Mouse (Mus musculus): Measurements from ENCODE around the gene Ttc13.

Gene Ttc13

DNA sequence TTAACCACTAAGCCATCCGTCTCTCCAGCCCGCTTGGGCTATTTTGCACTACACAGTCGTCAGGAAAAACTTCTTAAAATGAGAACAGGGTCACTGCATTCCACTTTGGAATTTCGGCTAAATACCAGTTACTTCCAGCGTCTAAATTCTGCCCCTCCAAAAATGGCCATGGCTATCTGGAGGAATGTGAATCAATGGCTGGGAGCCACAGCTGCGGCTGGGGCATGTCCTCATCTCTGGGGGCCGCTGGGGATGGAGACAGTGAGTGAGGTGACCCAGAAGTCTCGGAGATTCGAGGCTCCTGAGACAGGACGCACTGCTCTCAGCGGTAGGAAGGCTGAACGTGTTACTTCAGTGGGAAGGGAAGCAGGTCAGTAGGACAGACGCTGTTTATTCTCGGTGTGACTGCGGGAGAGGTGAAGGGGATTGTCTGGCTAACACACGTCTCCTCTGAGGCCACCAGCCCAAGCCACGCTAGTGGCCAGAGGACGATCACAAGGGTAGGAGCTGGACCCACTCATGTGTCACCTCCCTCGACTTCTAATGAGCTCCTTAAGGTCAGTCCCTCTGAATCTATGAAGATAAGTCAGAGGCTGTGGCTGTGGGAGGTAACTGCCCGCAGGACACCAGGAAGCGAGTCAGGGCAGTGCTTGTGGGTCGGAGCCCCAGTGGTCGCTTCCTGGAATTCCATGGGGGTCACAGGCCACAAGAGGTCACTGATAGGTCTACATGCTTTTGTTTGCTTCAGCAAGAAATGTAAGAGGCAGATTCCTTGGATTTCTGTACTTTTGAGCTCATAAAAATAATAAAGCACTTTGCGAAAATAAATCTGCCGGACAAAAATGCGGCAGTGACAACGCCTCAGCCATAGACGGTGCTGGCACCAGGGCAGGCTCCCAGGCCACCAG lies 68.0 kb downstream of the Ttc13 start:
- DNase-seq, result no peak

DNA sequence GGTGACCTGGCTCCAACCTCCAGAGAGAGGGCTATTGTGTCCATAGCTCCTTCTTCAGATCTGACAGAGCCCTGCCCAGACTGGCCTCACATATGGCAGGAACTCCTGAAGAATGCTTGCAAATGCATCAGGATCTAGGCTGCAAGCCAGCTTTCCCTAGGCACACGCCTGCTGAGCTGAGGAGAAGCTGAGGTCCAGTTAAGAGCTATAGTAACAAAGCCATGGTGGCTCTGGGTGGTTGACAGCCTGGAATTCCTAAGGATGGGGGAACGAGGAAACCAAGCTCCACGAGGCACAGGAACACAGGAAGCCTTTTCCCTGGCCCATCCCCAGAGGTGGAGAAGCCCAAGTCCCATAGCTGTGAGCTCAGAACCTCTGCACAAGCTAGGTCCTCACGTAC lies 69.2 kb downstream of the Ttc13 start:
- DNase-seq, result no peak

DNA sequence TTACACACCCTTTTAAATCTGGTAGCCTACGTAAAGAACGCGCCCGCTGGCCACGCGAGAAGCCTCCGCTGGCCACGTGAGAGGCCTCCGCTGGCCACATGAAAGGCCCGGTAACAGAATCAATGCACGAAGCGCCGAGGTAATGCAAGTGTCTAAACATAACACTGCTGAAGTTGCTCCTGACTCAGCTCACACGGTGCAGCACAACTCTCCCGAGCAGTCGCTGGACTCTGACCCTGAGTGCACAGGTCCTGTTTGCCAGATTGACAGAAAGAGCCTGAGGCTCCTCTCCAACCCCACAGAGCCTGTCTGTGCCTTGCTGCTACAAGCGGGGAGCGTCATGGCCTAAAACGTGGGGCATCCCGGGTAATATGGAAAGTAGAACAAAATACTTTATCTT lies 70.0 kb downstream of the Ttc13 start:
- DNase-seq, result no peak

DNA sequence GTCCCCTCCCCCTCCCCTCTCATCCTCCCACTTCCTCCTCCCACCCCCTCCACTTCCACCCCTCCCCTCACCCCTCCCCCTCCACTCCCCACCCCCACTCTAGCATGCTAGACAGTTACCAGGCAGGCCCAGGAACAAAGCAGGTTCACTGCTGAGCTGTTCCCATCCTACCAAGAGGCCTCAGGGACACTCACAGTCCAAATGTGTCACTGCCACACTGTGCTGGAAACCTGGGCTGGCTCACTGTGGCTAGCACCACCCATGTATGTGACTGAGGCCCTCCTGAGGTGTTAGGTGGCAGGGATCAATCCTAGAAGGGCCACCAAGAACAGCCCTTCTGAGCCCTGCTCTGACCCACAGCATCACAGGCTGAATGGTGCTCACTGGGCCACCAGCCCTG lies 73.5 kb downstream of the Ttc13 start:
- no peak for DNase-seq

DNA sequence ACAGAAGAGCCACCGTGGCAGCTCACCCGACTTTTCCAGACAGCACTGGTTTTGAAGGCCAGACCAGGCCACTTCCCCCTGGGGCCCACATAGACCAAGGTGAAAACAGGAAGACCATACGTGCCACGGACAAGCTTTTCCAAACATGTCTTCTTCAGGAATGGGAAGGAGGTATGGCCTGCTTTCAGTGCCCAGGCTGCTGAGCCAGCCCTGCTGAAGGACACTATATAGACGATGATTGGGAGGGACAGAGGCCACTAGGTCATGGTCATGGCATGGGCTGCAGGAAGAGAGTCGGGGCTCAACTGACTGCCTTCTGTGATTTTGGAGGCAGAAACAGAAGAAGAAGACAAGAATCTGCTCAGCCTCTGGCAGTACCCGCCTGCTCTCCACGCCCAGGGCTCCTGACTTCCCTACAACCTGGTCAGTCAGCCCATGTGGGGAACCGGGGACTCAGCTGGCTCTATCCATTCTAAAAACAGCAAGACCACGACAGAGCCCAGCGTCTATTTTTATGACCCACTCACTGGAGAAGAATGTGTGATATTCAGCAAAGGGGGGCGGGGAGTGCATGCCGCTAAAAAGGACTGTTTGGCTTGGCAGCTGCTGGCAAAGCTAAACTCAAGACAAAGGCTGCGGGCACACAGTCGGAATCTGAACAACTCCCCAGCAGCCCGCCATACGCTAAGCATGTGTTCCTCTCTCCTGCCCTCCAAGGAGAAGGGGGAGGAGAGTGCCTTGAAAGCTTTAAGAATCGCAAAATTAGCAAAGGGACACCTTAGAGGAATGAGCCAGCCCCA lies 78.0 kb downstream of the Ttc13 start:
- no peak for DNase-seq

DNA sequence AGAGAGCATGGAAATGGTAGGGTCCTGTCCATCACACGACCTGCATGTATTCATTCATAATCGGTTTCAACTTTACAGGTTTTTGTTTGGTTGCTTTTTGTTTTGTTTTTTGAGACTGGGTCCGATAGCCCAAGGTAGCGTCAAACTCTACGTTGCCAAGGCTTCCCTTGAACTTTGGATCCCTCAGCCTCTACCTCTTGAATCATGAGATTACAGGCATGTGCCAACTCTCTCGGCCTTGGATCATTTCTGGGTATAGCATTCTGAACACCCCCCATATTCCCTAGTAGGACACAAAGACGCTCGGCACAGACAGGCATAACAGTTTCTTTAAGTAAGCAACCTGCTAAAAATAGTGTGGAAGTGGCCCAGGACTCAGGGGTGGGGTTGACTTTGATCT lies 80.2 kb downstream of the Ttc13 start:
- DNase-seq, result no peak

DNA sequence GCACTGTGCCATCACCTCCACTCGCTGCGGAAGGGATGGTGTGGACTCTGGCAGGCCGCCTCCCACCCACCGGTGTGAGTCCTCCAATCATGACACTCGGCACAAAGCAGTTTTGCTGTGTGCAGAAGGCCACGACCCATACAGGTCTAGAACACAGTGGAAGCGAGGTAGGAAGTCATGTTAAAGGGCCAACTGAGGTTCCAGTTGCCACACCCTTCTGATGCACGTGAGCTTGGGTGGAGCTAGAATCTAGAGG lies 86.6 kb downstream of the Ttc13 start:
- DNase-seq, result no peak

DNA sequence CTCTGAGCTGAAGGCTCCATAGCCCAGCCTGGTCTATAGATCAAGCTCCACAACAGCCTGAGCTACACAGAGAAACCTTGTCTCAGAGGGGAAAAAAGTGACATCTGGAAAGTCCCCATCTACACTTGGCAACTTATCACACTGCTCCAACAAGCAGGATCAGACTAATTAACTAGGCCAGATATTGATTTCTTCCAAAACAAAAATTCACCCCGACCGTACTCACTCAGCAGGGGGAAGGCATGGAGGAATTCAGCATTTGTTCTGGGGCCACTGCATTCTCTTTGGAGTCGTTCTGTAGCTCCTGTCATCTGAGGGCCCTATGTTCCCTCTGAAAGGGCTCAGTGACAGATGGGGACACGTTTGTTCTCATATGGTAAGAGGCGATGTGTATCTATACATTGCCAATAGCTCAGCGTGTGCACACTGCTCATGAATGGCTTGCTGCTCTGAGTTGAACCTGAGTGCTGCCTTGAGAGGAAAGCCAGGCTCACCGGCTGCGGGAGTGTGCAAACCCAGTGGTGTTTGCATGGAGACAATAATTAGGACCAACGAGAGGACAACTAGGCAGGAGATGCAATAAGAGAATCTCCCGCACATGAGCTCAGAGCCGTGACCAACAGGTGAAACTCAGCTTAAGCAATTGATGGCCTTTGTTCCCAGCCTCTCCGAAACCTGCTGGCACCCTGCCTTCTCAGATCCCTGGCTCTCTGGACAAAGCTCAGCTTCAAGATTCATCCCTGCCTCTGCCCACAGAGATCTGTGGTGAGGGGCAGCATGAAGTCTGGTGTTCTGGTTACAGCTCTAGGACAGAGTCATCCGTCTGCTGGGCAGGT lies 87.2 kb downstream of the Ttc13 start:
- DNase-seq, result no peak

DNA sequence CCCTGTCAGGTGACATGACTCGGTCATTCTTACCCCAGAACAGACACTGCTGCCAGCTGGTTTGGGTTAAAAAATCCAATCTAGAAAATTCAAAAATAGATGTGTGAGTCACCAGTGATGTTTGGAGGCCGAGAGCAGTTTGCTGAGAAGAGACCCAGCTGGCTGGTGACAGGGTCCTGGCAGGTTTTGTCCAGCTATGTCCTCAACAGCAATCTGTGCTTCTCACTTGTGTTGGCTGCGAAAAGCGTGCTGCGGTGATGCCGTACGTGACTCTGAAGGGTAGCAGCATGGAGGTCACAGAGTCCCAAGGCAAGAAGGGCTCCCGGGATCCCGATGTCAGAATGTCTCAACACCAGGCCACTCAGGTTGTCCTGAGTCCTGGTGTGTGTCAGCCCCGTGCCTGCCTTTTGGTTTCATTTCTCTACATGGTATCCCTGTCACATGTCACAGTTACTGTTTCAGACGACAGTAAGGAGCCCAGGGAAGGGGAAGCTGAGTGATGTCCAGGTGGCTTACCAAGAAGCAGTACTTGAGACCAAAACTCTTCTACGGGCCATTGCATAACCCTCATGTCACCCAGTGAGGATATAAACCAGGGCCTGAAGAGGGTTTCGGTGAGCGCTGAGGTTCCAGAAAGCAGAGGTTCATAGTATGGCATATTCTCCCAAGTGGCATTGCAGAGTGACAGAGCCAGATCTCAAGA lies 88.6 kb downstream of the Ttc13 start:
- no peak for DNase-seq

DNA sequence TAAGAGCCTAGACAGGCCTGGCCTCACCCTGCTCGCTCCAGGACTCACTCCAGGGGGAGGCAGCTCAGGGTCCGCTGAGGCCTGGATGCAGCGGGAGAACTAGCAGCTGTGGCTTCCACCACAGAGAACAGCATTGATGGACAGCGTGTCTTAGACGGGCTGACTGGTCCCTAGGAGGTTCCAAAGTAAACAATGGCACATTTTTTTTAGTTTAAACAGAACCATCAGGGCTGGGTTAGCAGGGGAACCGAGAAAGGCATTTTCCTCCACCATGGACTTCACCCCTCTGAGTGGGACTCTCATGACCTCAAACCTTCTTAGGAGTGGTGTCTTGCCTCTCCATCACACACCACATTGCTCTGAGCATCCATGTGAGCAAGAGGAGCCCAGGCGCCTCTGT lies 89.8 kb downstream of the Ttc13 start:
- no peak for DNase-seq

DNA sequence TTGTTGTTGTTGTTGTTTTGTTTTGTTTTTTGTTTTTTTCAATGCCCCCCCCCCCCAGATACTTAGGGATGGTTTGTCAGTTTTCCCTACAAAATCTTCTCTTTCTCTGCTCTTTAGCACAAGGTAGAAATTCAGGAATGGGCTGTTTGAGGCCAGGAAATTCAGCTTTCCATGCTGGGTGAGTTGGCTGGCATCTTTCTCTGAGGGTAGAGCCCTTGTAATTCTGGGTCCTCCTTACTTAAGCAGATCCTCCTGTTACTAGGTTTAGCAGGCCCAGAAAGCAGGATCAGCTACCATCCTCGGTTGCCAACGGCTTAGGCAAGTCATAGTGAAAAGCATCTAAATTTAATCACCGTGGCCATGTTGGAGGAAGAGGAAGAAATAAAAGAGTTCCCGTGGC lies 90.9 kb downstream of the Ttc13 start:
- DNase-seq, result no peak

DNA sequence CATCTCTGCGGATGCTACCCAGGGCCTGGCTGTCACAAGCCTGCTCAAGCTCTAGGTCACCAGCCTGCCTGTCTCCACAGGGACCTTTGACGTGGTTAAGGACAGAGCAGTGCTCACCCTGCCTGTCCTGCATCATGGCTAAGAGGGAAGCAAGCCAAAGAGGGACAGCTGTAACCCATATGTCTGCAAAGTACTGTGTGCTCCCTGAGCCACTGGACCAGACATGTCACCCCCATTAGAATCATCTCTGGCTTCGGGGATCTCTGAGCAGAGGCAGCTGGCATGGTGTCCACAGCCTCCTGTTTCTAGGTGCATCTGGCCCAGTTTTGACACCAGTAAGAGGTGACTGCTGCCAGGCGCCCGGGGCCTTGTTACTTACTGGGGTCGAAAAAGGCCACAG lies 91.3 kb downstream of the Ttc13 start:
- no peak for DNase-seq

DNA sequence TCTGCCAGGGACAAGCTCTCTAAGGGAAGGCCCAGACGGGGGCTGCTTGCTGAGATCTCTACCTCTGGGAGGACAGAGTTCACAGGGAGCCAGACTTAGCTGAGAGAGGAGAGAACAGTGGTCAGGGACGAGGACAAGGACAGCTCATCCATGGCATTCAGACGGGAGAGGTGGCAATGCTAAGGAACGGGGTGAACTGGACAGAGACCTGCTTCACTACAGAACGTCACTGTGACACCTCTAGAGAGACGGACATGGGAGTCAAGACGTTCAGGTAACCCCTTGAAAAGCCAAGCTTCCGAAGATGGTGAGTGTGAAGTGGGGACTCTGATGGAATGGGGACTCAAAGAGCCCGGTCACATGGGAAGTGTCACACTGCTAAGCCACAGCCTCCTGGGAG lies 95.5 kb downstream of the Ttc13 start:
- DNase-seq, result no peak

Measured in thymus, adult 18-20 months (tissue).